Comparison of ENCODE assay signal across 9 mouse cellular contexts in genomic region chr6:73517818-73518396, GRCm38 (mm10). TPM values are rescaled to one million over a fixed set of nuclear protein-coding genes. Genes with fewer than 3 reads are reported as not detected.
DNase-seq lines count a peak whose midpoint lies in the region; ATAC-seq lines count a peak whose summit lies in the region.
"Had no signal": no experiment of that assay in that cellular context is flagged by ENCODE, and none has a peak within 500 bp of the region (broad histone marks: within the 10 kb centered on the region; RNA-seq: fewer than 3 reads in every experiment).

No protein-coding gene starts in this region.

- no peaks in the 10 kb centered on the region for H3K9me3 ChIP-seq in heart, embryonic 10.5 days
- no peaks in the 10 kb centered on the region for H3K9me3 ChIP-seq in forebrain, embryonic 14.5 days (replicated peaks; ENCODE audit: control insufficient read depth, low read length)
- no peaks in the 10 kb centered on the region for H3K9me3 ChIP-seq in limb, embryonic 10.5 days (replicated peaks)
- H3K9me3 ChIP-seq in neural tube, embryonic 11.5 days (ENCODE audit: control insufficient read depth, low read length) = no peaks in the 10 kb centered on the region
- H3K9me3 ChIP-seq: limb, embryonic 12.5 days had no signal

- H3K9ac ChIP-seq in forebrain, embryonic 14.5 days (ENCODE audit: low read length) = no peak overlapping the region
- no peak overlapping the region for H3K9ac ChIP-seq in neural tube, embryonic 11.5 days (ENCODE audit: low read length)
- H3K9ac ChIP-seq: limb, embryonic 12.5 days had no signal

- DNase-seq in heart, embryonic 10.5 days (ENCODE audit: low spot score) = peak; percentile 79
- no peak for DNase-seq in heart, adult 8-10 months (ENCODE audit: low spot score)
- DNase-seq in c-Kit-positive CD71-positive TER-119-positive erythroid progenitor cells, embryonic 14.5 days (ENCODE audit: low spot score) = peak; percentile 30
- DNase-seq in forebrain, embryonic 14.5 days (ENCODE audit: low spot score) = peak; percentile 85
- DNase-seq in kidney, adult 9 months = peak; percentile 52
- DNase-seq in limb, embryonic 10.5 days (ENCODE audit: low spot score) = peak; percentile 89
- peak; percentile 81 for DNase-seq in neural tube, embryonic 11.5 days (ENCODE audit: low spot score)
- peak; percentile 60 for DNase-seq in urinary bladder, postnatal 14 days (ENCODE audit: low spot score)

- H3K27me3 ChIP-seq in heart, embryonic 10.5 days (ENCODE audit: insufficient read depth, poor library complexity, severe bottlenecking) = no peaks in the 10 kb centered on the region
- no peaks in the 10 kb centered on the region for H3K27me3 ChIP-seq in forebrain, embryonic 14.5 days (replicated peaks; ENCODE audit: control insufficient read depth, insufficient read depth, low read length)
- H3K27me3 ChIP-seq in limb, embryonic 10.5 days (ENCODE audit: low read depth, poor library complexity, severe bottlenecking) = no peaks in the 10 kb centered on the region
- H3K27me3 ChIP-seq in neural tube, embryonic 11.5 days (ENCODE audit: control insufficient read depth, insufficient read depth, low read length) = no peaks in the 10 kb centered on the region
- H3K27me3 ChIP-seq: limb, embryonic 12.5 days had no signal

- no peak overlapping the region; the same call in 1 of the 2 replicates for H3K4me2 ChIP-seq in forebrain, embryonic 14.5 days (ENCODE audit: low read length)
- no peak overlapping the region for H3K4me2 ChIP-seq in neural tube, embryonic 11.5 days (ENCODE audit: low read depth)
- H3K4me2 ChIP-seq: limb, embryonic 12.5 days had no signal

- H3K4me1 ChIP-seq in heart, embryonic 10.5 days = no peaks in the 10 kb centered on the region
- H3K4me1 ChIP-seq in forebrain, embryonic 14.5 days (ENCODE audit: control insufficient read depth, insufficient read depth, low read length) = no peaks in the 10 kb centered on the region
- peaks cover 6% of the 10 kb centered on the region; the same call in 1 of the 2 replicates for H3K4me1 ChIP-seq in limb, embryonic 10.5 days
- no peaks in the 10 kb centered on the region for H3K4me1 ChIP-seq in neural tube, embryonic 11.5 days (ENCODE audit: control insufficient read depth, insufficient read depth, low read length)
- H3K4me1 ChIP-seq: limb, embryonic 12.5 days had no signal

- no peak overlapping the region for H3K4me3 ChIP-seq in heart, embryonic 10.5 days
- H3K4me3 ChIP-seq in forebrain, embryonic 14.5 days (ENCODE audit: low read depth, low read length) = no peak overlapping the region
- no peak overlapping the region for H3K4me3 ChIP-seq in limb, embryonic 10.5 days
- no peak overlapping the region for H3K4me3 ChIP-seq in neural tube, embryonic 11.5 days (ENCODE audit: low read depth, low read length)
- H3K4me3 ChIP-seq: limb, embryonic 12.5 days had no signal

- H3K27ac ChIP-seq in heart, embryonic 10.5 days = no peak overlapping the region
- H3K27ac ChIP-seq in forebrain, embryonic 14.5 days (ENCODE audit: low read depth, low read length) = no peak overlapping the region
- no peak overlapping the region for H3K27ac ChIP-seq in limb, embryonic 10.5 days
- no peak overlapping the region for H3K27ac ChIP-seq in neural tube, embryonic 11.5 days (ENCODE audit: low read depth, low read length)
- H3K27ac ChIP-seq: limb, embryonic 12.5 days had no signal

- no peaks in the 10 kb centered on the region for H3K36me3 ChIP-seq in heart, embryonic 10.5 days
- no peaks in the 10 kb centered on the region for H3K36me3 ChIP-seq in forebrain, embryonic 14.5 days (ENCODE audit: control insufficient read depth, insufficient read depth, low read length)
- no peaks in the 10 kb centered on the region for H3K36me3 ChIP-seq in limb, embryonic 10.5 days
- H3K36me3 ChIP-seq in neural tube, embryonic 11.5 days (ENCODE audit: control insufficient read depth, insufficient read depth, low read length) = no peaks in the 10 kb centered on the region
- H3K36me3 ChIP-seq: limb, embryonic 12.5 days had no signal

- ATAC-seq in forebrain, embryonic 14.5 days = peak; percentile 74; the same call in 1 of the 2 replicates
- ATAC-seq in neural tube, embryonic 11.5 days (ENCODE audit: insufficient read depth, low FRiP score, low TSS enrichment) = peak; percentile 54

- 31% methylated on average over 14 of the region's 14 CpGs for WGBS in heart, embryonic 10.5 days
- WGBS in forebrain, embryonic 14.5 days = 24% methylated on average over 14 of the region's 14 CpGs
- 31% methylated on average over 14 of the region's 14 CpGs for WGBS in limb, embryonic 10.5 days
- WGBS in neural tube, embryonic 11.5 days = 31% methylated on average over 14 of the region's 14 CpGs

RNA-seq across cellular contexts. Expression of gene 4931417E11Rik, which starts 48.4 kb away (rescaled TPM):
- polyA plus RNA-seq in heart, embryonic 10.5 days (2016; fragmentation: Nextera tagmentation; extraction: Ambion mirVana) = not detected in 2 replicates
- not detected for total RNA-seq in heart, adult 8-10 months (2022)
- not detected in 2 replicates for polyA plus RNA-seq in forebrain, embryonic 14.5 days (2014; fragmentation: Nextera tagmentation; extraction: Ambion mirVana)
- polyA plus RNA-seq in limb, embryonic 10.5 days (2016; fragmentation: Nextera tagmentation; extraction: Ambion mirVana) = not detected in 2 replicates
- not detected in 2 replicates for polyA plus RNA-seq in neural tube, embryonic 11.5 days (2014; fragmentation: Nextera tagmentation; extraction: Ambion mirVana)
- polyA plus RNA-seq: limb, embryonic 12.5 days had no signal
